Mouse (Mus musculus): ENCODE data around the gene Oxsm.

DNA sequence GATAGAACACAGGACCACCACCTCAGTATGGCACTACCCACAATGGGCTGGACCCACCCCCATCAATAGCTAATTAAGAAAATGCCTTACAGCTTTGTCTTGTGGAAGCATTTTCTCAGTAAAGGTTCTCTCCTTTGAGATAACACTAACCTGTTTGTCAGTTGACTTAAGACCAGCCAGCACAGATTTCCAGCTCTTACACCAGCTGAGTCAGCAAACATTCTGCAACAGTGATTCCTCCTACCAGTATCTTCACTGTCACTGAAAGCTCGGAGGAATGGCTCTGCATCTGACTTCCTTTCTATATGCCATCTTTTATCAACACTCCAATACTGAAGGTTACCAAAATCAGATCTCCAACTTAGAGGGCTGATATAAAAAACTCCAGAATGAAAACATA lies 54.1 kb downstream of the Oxsm start:
- TF ChIP-seq CTCF (IDR thresholded peaks at IDR 0.05; ENCODE audit: low read depth, low read length) (no peak), POLR2A (IDR thresholded peaks at IDR 0.05; ENCODE audit: extremely low read depth, insufficient read depth, low read length) (no peak)

Data from liver, adult 2 months (tissue).